Mouse (Mus musculus) megakaryocyte, embryonic 14.5 days (primary cell): ENCODE results near the gene H1f0. TPM values are rescaled to one million over a fixed set of nuclear protein-coding genes. Genes with fewer than 3 reads are reported as not detected.
"Not testable (repeated sequence)": the region's sequence is repeated elsewhere in the genome, so short reads cannot be mapped to it uniquely, and the experiment has no call there.

Source experiments
- H3K27me3 ChIP-seq: replicated peaks from 2 replicates; pipeline ENCODE3; 2012; ENCODE audit warnings: inconsistent platforms
- H3K36me3 ChIP-seq: replicated peaks from 2 replicates; pipeline ENCODE3; 2012; ENCODE audit warnings: low read length, inconsistent platforms, mixed read lengths
- H3K4me1 ChIP-seq: 2 replicates; pipeline ENCODE4 v1.6.1; 2012; ENCODE audit warnings: inconsistent platforms
- H3K4me3 ChIP-seq: replicated peaks from 2 replicates; pipeline ENCODE3; 2012; ENCODE audit warnings: moderate library complexity, mild to moderate bottlenecking, inconsistent platforms
- H3K9me3 ChIP-seq: 2 replicates; pipeline ENCODE4 v1.6.1; 2012; ENCODE audit warnings: inconsistent platforms
- FLI1 ChIP-seq: IDR thresholded peaks from 2 replicates; pipeline ENCODE4 v1.6.1; 2012; ENCODE audit warnings: low read length, inconsistent platforms, mixed read lengths
- GATA1 ChIP-seq: IDR thresholded peaks from 3 replicates; pipeline ENCODE4 v1.6.1; 2012; ENCODE audit warnings: mixed read lengths, low read length, inconsistent platforms, borderline replicate concordance
- polyA plus RNA-seq: library from polyadenylated mRNA; stranded (reverse); fragments of >175 nt; gene quantifications from 2 replicates; pipeline ENCODE4 v1.2.3, GENCODE M21; 2012; ENCODE audit warnings: low replicate concordance; ENCODE audit not compliant: insufficient read depth

The H1f0 gene
- polyA plus RNA-seq, 1 experiment = 406 TPM

DNA sequence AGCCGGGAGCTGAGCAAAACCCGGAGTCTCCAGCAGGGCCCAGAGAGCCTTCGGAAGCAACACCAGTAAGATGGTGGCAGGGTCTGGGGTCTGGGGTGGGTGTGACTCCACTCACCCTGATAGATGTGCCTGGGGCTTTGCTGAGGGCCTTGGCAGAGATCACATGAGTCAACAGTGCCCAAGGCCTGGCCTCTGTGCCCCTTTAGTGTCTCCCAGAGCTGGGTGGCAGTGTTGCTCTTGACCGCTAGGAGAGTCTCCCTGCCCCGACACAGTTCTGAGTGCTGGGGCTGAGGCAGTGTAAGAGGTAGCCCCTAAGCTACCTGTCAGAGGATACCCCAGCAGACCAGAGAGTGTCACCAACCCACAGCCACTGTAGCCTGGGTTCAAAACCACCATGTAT, 26.7 kb upstream of the H1f0 start:
- Histone ChIP-seq H3K4me3 (no peak overlapping the region), H3K9me3 (no peaks in the 10 kb centered on the region), H3K36me3 (peaks cover 94% of the 10 kb centered on the region), H3K4me1 (peaks cover 8% of the 10 kb centered on the region), H3K27me3 (no peaks in the 10 kb centered on the region)
- TF ChIP-seq FLI1 (no peak), GATA1 (no peak)

DNA sequence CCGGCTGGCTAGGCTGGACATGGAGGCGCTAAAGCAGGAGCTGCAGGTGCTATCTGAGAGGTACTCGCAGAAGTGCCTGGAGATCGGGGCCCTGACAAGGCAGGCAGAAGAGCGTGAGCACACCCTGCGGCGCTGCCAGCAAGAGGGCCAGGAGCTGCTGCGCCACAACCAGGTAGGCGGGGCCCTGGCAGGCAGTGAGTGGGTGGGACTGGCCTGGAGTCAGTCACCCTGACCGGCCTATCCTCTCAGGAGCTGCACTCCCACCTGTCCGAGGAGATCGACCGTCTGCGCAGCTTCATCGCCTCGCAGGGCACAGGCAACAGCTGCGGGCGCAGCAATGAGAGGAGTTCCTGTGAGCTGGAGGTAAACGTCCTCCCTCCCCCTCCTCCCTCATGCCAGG, 26.2 kb upstream of the H1f0 start:
- H3K27me3 ChIP-seq = no peaks in the 10 kb centered on the region
- peaks cover 5% of the 10 kb centered on the region; the same call in 1 of the 2 replicates for H3K4me1 ChIP-seq
- H3K9me3 ChIP-seq = no peaks in the 10 kb centered on the region
- TF ChIP-seq FLI1 (no peak), GATA1 (no peak)
- no peak overlapping the region for H3K4me3 ChIP-seq
- H3K36me3 ChIP-seq = peaks cover 96% of the 10 kb centered on the region

DNA sequence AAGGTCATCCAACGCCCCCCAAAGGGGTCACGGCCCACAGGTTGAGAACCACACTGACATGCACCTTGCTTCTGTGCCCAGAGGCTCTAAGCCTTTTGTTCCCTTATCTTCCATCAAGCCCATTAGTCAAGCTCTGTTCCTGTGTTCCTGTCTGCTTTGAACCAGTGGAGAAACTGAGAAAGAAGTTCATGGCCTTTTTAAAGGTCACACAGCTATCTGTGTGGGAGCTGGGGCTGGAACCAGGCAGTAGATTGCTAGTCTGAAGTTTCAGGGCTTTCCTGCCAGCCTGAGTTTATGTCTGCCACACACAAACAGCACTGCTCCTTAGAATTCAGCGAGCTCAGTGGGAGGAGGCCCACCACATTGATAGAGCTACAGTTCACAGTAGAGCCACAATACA, 25.2 kb upstream of the H1f0 start:
- Histone ChIP-seq H3K36me3 (peaks cover 92% of the 10 kb centered on the region), H3K27me3 (no peaks in the 10 kb centered on the region), H3K4me1 (peaks cover 5% of the 10 kb centered on the region; the same call in 1 of the 2 replicates), H3K4me3 (no peak overlapping the region), H3K9me3 (no peaks in the 10 kb centered on the region)
- TF ChIP-seq FLI1 = no peak
- TF ChIP-seq GATA1 = no peak

DNA sequence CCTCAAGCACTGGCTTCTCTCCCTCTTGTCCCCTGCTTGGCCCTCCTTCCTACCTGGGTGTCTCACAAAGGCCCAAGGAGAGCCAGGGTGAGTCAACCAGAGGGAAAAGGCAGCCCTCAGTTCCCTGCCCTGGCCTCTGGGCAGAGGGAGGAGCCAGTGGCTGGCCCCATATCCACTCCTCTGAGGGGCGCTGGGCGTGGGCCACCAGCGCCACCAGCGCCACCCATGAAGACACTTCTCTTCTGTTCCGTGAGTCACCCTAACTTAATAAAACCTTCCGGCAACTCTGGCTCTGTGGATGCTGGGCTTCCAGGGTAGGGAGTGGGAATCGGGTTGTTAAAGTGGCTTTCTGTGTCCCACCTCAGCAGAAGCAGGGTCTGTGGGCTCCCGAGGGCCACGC, 22.7 kb upstream of the H1f0 start:
- Histone ChIP-seq H3K4me3 (no peak overlapping the region), H3K4me1 (no peaks in the 10 kb centered on the region; the same call in 1 of the 2 replicates), H3K27me3 (peaks cover 8% of the 10 kb centered on the region), H3K9me3 (no peaks in the 10 kb centered on the region), H3K36me3 (peaks cover 67% of the 10 kb centered on the region)
- no peak for TF ChIP-seq GATA1
- no peak for TF ChIP-seq FLI1

DNA sequence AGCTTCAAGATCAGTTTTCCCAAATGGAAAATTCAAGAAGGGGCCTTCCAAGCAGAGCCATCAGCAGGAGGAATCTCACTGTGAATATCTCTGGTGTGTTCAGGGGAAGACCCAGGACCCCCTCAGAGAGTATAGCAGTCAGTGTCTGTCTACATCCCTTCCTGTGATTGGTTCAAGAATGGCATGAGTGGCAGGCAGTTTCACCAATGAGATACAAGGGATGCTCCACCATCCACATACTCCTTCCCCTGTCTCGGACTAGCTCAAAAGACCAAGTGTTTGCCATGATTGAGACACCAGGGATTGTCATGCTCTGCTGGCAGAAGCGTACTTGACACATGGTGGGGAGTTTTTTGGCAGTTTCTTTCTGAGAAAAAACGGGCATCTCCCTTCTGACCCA, 21.6 kb upstream of the H1f0 start:
- Histone ChIP-seq H3K4me1 (no peaks in the 10 kb centered on the region; the same call in 1 of the 2 replicates), H3K27me3 (peaks cover 14% of the 10 kb centered on the region), H3K9me3 (no peaks in the 10 kb centered on the region), H3K36me3 (peaks cover 57% of the 10 kb centered on the region), H3K4me3 (no peak overlapping the region)
- TF ChIP-seq FLI1 (no peak), GATA1 (no peak)

DNA sequence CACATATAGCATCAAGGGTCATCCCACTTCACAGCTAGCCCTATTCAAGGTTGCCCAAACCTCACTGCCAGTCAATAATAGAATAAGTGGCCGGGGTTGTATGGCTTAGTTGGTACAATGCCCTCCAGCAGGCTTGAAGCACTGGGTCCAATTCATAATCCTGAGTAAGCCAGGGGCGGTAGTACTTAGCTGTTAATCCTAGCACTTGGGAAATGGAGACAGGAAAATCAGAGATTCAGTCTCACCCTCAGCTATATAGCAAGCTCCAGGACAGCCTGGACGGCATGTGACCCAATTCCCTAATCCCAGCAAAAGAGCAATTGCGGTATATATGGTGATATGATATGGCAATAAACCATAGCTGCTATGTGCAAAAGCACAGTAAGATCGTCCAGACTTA, 21.2 kb upstream of the H1f0 start:
- Histone ChIP-seq H3K36me3 (peaks cover 52% of the 10 kb centered on the region), H3K27me3 (peaks cover 17% of the 10 kb centered on the region), H3K9me3 (no peaks in the 10 kb centered on the region), H3K4me1 (no peaks in the 10 kb centered on the region; the same call in 1 of the 2 replicates), H3K4me3 (no peak overlapping the region)
- TF ChIP-seq FLI1 (no peak), GATA1 (no peak)

DNA sequence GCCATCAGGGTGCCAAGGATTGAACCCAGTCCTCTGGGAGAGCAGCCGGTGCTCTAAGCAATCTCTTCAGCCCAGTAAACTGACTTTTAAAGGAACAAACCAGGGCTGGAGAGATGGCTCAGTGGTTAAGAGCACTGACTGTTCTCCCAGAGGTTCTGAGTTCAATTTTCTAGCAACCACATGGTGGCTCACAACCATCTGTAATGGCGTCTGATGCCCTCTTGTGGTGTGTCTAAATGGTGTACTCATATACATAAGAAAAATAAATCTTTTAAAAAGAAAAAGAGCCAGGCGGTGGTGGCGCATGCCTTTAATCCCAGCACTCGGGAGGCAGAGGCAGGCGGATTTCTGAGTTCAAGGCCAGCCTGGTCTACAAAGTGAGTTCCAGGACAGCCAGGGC, 20.4 kb upstream of the H1f0 start:
- not testable (repeated sequence) for H3K9me3 ChIP-seq, H3K4me3 ChIP-seq, H3K4me1 ChIP-seq
- Histone ChIP-seq H3K27me3 (peaks cover 20% of the 10 kb centered on the region), H3K36me3 (peaks cover 45% of the 10 kb centered on the region)

DNA sequence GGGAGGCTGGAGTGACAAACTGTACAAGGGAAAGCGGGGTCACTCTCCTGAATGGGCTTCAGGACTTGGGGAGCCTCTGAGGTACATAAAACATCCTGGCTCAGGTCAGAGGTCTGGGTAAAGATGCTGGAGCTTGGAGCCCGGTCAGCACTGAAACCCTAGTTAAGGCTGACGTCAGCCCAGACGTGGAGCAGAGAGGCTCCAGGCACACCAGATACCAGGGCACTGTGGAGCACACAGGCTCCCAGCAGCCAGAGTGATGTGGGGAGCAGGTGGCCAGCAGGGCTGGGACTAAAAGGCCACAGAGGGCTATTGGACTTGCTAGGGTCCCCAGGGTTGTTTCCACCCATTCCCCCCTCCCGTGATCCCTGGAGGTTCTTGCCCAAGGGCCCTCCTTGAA, 18.5 kb upstream of the H1f0 start:
- H3K4me3 ChIP-seq = no peak overlapping the region
- H3K9me3 ChIP-seq = no peaks in the 10 kb centered on the region
- H3K27me3 ChIP-seq = peaks cover 38% of the 10 kb centered on the region
- H3K4me1 ChIP-seq = peaks cover 6% of the 10 kb centered on the region
- no peak for TF ChIP-seq FLI1
- TF ChIP-seq GATA1 = no peak
- peaks cover 26% of the 10 kb centered on the region for H3K36me3 ChIP-seq

DNA sequence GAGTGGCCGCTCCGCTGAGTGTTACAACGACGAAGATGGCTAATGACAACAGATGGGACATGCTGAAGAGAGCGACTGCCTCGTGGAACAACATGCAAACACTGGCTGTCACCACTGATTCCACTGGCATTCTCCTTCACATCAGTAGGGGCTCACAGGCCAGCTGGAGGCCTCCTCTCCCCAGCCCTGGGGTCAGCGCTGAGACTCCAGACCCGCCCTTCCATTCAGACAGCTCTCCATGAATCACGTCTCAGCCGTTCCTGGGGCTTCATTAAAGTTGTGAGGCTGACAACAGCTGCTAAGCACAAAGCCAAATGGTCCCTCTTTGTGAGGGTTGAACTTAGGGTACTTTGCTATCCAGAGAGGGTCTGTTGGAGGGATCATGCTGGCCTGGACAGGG, 16.7 kb upstream of the H1f0 start:
- Histone ChIP-seq H3K4me3 (no peak overlapping the region), H3K9me3 (no peaks in the 10 kb centered on the region), H3K4me1 (peaks cover 6% of the 10 kb centered on the region), H3K27me3 (peaks cover 48% of the 10 kb centered on the region), H3K36me3 (peaks cover 8% of the 10 kb centered on the region)
- TF ChIP-seq GATA1 (no peak), FLI1 (no peak)

DNA sequence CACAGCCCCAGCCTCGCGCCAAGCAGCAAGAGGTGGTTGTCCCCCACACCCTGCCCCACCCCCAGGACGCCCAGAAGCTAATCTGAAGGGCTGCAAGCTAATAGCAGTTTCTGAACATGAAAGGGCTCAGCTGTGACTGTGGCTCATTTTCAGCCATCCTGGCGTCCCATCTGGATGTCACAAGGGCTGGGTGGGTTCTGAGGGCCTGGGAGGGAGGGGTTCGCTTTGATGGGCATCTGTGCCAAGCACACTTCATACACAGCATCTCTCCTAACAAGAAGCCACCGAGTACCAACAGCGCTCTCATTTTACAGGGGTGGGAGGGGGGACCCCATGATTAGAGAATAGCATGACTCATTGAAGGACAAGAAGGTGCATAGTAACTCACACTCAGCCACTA, 14.9 kb upstream of the H1f0 start:
- H3K36me3 ChIP-seq = no peaks in the 10 kb centered on the region
- peaks cover 6% of the 10 kb centered on the region for H3K4me1 ChIP-seq
- peaks cover 57% of the 10 kb centered on the region for H3K27me3 ChIP-seq
- no peaks in the 10 kb centered on the region for H3K9me3 ChIP-seq
- no peak overlapping the region for H3K4me3 ChIP-seq
- TF ChIP-seq GATA1 = no peak
- TF ChIP-seq FLI1 = no peak

DNA sequence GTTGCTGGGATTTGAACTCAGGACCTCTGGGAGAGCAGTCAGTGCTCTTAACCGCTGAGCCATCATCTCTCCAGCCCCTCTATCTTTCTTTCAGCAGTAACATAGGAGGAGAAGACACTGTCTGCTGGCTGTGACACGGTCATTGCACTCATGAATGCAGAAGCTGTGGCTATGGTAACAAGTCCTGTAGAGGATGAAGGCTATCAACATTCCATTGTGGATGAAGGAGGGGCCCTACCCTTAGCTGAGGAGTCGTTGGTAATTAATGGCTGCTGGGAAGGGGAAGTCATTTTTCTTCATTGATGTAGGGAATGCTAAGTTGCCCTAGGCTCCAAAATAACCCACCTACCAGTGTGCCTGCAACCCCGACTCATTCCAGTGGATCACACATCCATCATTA, 10.1 kb upstream of the H1f0 start:
- no peak overlapping the region for H3K4me3 ChIP-seq
- TF ChIP-seq FLI1 = no peak
- TF ChIP-seq GATA1 = no peak
- peaks cover 20% of the 10 kb centered on the region for H3K4me1 ChIP-seq
- peaks cover 63% of the 10 kb centered on the region for H3K27me3 ChIP-seq
- no peaks in the 10 kb centered on the region for H3K36me3 ChIP-seq
- H3K9me3 ChIP-seq = no peaks in the 10 kb centered on the region
